9 mouse cellular contexts compared by ENCODE assay signal in genomic region chr2:132512051-132512976, GRCm38 (mm10).
DNase-seq lines count a peak whose midpoint lies in the region; ATAC-seq lines count a peak whose summit lies in the region.
"Had no signal": no experiment of that assay in that cellular context is flagged by ENCODE, and none has a peak within 500 bp of the region (broad histone marks: within the 10 kb centered on the region; RNA-seq: fewer than 3 reads in every experiment).

No protein-coding gene starts in this region.

- H3K9ac ChIP-seq in heart, embryonic 13.5 days, result peak overlapping the region; percentile 54; the same call in 1 of the 2 replicates
- H3K9ac ChIP-seq in embryonic facial prominence, embryonic 13.5 days, result 0 out of 2 replicates have a peak overlapping the region, but pooled peaks have one; percentile 27

- no peak for DNase-seq in heart, postnatal 25 days (ENCODE audit: low spot score)
- peak; percentile 93 for DNase-seq in CD4-positive helper T cell, adult 2 months (ENCODE audit: low read depth, low spot score)
- DNase-seq in kidney, adult 18-20 months, result no peak
- DNase-seq in adrenal gland, postnatal 14 days, result no peak

- H3K4me2 ChIP-seq in heart, embryonic 13.5 days, result peak overlapping the region; percentile 57
- peak overlapping the region; percentile 39 for H3K4me2 ChIP-seq in embryonic facial prominence, embryonic 13.5 days

- peaks cover 16% of the 10 kb centered on the region for H3K4me1 ChIP-seq in heart, embryonic 13.5 days
- peaks cover 9% of the 10 kb centered on the region for H3K4me1 ChIP-seq in embryonic facial prominence, embryonic 13.5 days

- no peak overlapping the region for H3K27ac ChIP-seq in heart, embryonic 13.5 days (replicated peaks)
- H3K27ac ChIP-seq in embryonic facial prominence, embryonic 13.5 days, result no peak overlapping the region

- H3K4me3 ChIP-seq in heart, embryonic 13.5 days, result no peak overlapping the region
- H3K4me3 ChIP-seq in embryonic facial prominence, embryonic 13.5 days, result 0 out of 2 replicates have a peak overlapping the region, but pooled peaks have one; percentile 10

- peaks cover 19% of the 10 kb centered on the region; the same call in 1 of the 2 replicates for H3K27me3 ChIP-seq in heart, embryonic 13.5 days (replicated peaks)
- no peaks in the 10 kb centered on the region for H3K27me3 ChIP-seq in embryonic facial prominence, embryonic 13.5 days

- 25% methylated on average over 19 of the region's 19 CpGs for WGBS in heart, embryonic 13.5 days
- 43% methylated on average over 19 of the region's 19 CpGs for WGBS in embryonic facial prominence, embryonic 13.5 days

- no peaks in the 10 kb centered on the region for H3K9me3 ChIP-seq in heart, embryonic 13.5 days
- no peaks in the 10 kb centered on the region for H3K9me3 ChIP-seq in embryonic facial prominence, embryonic 13.5 days

- intact Hi-C loops in heart, postnatal 25 days (cut with DNase I), result loop anchor here (10.0 kb wide), 1 partner anchor 302 kb away; the partner anchor contains the start of genes Mcm8 and Trmt6

- no peak for ATAC-seq in heart, embryonic 13.5 days (ENCODE audit: extremely low read depth, insufficient number of reproducible peaks, low FRiP score, low TSS enrichment)
- peak; percentile 17; the same call in 1 of the 2 replicates for ATAC-seq in embryonic facial prominence, embryonic 13.5 days (ENCODE audit: insufficient number of reproducible peaks, insufficient read depth, low FRiP score, low TSS enrichment, low read depth)
- peak; percentile 54 for ATAC-seq in monocyte, adult 5-6 weeks (replicated peaks; ENCODE audit: insufficient number of reproducible peaks, low FRiP score, low TSS enrichment, poor library complexity, severe bottlenecking)
- no peak for ATAC-seq in erythroid progenitor cell, adult 5-6 weeks (replicated peaks; ENCODE audit: low FRiP score, poor library complexity, severe bottlenecking)
- ATAC-seq: forebrain, embryonic 16.5 days had no signal

- H3K36me3 ChIP-seq in heart, embryonic 13.5 days, result no peaks in the 10 kb centered on the region
- H3K36me3 ChIP-seq in embryonic facial prominence, embryonic 13.5 days, result no peaks in the 10 kb centered on the region

Comparison
In these comparisons a context has a peak if more than half of its experiments do, and no peak if none do; other contexts are left out.
1. ATAC-seq: peak in embryonic facial prominence, embryonic 13.5 days (single experiment) and monocyte, adult 5-6 weeks (single experiment); none in heart, embryonic 13.5 days (single experiment) and erythroid progenitor cell, adult 5-6 weeks (single experiment).